Mouse (Mus musculus): ENCODE results near the gene Kcnk10.

DNA sequence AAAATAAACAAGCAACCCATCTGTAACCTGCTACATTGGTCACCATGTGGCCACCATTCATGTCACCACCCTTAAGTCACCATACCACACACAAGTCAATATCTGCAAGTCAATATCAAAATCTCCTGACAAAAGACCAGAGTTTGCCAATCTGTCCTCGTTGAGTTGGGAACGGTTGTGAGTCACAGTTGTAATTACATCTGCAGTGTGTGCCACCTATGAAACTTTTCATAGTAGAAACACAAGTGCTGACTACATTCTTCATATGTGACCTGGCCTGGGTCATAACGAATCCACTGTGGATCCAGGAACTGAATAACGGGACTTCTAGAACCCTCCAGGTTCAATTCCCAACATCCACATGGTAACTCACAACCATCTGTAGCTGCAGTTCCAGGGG lies 14.8 kb downstream of the Kcnk10 start:
- TF ChIP-seq CTCF (IDR thresholded peaks at IDR 0.05; ENCODE audit: control insufficient read depth, insufficient read depth, insufficient replicate concordance, low read depth, low read length) (no peak), POLR2A (IDR thresholded peaks at IDR 0.05; ENCODE audit: control insufficient read depth, low read depth, low read length) (no peak)

Measured in testis, adult 2 months (tissue).